Mouse (Mus musculus): ENCODE data around the gene Mfsd5. TPM values are rescaled to one million over a fixed set of nuclear protein-coding genes. Genes with fewer than 3 reads are reported as not detected.

Gene Mfsd5
- total RNA-seq (2021): 10 to 100 TPM; 18.1 to 19.4 TPM

- intact Hi-C loops (cut with DNase I): loop anchor here (1.0 to 2.0 kb wide), 4 partner anchors 30 to 100 kb away; partner anchors contain the start of gene Zfp740
- DNase-seq: peak; percentile 87 to 92
Observed at GRCm38 (mm10) chr15:102279092-102279782, at the start of gene Mfsd5. TSS of gene Mfsd5 (plus strand) at chr15:102279454.

- DNase-seq: no peak
- intact Hi-C loops (cut with DNase I): no loop called here
Observed at GRCm38 (mm10) chr15:102230408-102231321, 48.6 kb upstream of the Mfsd5 start.

DNA sequence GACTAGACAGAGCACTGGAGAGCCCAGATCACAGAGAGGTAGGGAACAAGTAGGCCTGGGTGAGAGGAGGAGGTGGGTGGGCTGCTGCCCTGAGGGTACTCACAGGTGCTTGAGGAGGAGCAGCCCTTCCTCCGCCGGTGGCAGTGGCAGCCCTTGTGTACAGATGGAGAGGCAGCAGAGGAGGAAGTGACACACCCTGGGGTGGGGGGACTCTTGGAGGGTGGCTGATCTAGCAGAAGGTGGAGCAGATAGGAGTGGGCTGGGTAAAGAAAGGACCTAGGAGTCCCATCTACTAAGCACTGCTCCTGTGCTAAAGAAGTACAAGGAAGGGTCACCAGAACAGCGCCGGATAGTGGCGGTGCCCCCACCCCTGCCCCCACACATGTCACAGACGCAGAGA is 47.5 kb upstream of the Mfsd5 start, which contains the start of gene Itgb7:
TSS of gene Itgb7 (minus strand) at position 197 of the 400 bp plus-strand sequence.
- intact Hi-C loops (cut with DNase I): no loop called here
- DNase-seq: no peak

DNA sequence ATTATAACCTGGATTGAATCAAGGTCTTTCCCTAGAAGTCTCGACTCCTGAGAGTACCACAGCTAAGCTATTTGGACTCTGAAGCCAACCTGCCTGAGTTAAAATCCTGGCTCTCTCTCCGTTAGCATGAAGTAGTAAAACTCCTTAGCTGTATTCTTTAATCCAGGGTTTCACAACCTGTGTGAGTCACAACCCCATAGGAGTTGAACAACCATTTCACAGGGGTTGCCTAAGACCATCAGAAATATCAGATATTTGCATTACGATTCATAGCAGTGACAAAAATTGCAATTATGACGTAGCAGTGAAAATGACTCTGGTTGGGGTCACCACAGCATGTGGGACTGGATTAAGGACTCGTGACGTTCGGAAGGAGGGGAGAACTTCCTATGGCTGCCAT is 46.5 kb upstream of the Mfsd5 start:
- intact Hi-C loops (cut with DNase I): no loop called here
- DNase-seq: no peak

- intact Hi-C loops (cut with DNase I): no loop called here
- no peak for DNase-seq
Observed at GRCm38 (mm10) chr15:102233896-102234295, 45.4 kb upstream of the Mfsd5 start.

GRCm38 (mm10) chr15:102235371-102236027 is 43.8 kb upstream of the Mfsd5 start:
- intact Hi-C loops (cut with DNase I): no loop called here
- peak; percentile 38 to 42 for DNase-seq

- intact Hi-C loops (cut with DNase I): loop anchor here (1.0 kb wide), 2 partner anchors 41 to 78 kb away; partner anchors contain the start of gene Mfsd5
- no peak for DNase-seq
Observed at GRCm38 (mm10) chr15:102238543-102239259, 40.6 kb upstream of the Mfsd5 start.

DNA sequence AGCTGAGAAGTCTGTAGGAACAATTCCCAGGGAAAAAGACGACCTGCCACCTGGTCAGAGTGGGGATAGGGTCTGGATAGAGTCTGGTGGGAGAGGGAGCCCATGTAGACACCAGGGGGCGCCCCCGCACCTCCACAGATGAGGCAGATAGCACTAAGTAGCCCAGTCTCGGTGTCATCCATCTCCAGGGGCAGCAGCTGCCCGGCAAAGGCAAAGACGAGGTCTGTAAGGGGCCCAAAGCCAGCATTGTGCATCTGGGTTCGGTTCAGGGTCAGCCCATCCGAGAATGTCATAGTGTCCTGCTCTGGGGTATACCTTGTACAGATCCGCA is 40.0 kb upstream of the Mfsd5 start:
- intact Hi-C loops (cut with DNase I): loop anchor here (1.0 kb wide), 2 partner anchors 40 to 77 kb away; partner anchors contain the start of gene Mfsd5
- DNase-seq: peak; percentile 84 to 86

DNA sequence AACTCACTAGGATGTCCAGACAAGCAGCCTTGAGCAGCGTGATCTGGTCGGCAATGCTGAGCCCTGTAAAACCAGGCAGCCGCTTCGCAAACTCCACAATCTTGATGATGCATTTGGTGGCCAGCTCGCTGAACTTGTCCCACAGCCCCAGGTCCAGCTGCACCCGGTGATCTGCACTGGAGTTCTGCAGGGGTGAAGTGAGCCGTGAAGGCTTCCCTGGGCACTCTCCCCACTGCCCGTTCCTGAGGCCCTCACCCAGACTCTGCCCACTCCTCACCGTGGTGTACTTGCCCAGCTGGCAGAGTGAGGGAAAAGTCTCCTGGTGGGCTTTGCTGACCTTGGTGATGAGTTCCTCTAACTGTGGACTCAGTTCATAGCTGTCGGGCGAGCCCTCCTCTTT is 39.4 kb upstream of the Mfsd5 start:
- no peak for DNase-seq
- intact Hi-C loops (cut with DNase I): loop anchor here (1.0 kb wide), 2 partner anchors 39 to 76 kb away; partner anchors contain the start of gene Mfsd5

- DNase-seq: peak; percentile 39 to 48
- intact Hi-C loops (cut with DNase I): no loop called here
Observed at GRCm38 (mm10) chr15:102240607-102241006, 38.6 kb upstream of the Mfsd5 start.

DNA sequence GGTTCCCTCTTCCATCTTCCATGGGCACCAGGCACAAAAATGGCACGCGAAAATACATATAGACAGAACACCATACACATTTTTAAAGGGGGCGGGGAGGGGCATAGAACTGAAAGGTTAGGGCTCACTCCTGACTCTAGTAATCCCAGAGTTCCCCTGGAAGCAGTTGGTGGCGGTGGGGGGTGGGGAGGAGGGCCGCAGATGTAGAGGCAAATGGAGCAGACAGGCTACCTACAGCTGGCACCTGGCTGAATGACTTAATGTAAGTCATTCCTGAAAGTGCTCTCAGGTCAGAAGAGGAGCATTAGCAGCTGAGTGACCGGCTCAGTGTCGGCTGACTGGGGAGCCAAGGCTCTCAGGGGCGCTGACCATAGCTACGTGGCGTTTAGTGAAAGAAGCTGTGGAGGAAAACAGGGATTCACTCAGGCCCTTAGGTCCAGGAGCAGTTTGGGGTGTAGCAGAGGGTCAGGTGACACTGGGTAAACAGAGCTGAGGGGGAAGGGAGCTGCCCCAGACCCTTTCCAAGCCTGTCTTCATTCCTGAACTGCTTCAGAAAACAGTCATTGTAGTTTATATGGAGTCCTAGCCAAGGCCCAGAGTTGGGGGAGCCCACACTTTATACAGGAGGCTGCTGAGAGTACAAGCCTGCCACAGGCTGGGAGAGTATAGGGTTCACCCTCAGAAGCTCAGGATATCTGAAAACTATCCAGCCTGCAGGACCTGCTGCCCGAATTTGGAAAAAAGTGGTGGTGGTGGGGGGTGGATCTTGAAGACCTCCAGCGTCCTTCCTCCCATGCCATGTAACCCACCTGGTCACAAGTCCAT is 36.6 kb upstream of the Mfsd5 start:
- intact Hi-C loops (cut with DNase I): no loop called here
- DNase-seq: no peak

GRCm38 (mm10) chr15:102243229-102244190 is 35.7 kb upstream of the Mfsd5 start:
- intact Hi-C loops (cut with DNase I): no loop called here
- DNase-seq: peak; percentile 67 to 73

- peak in 1 of 2 experiments; percentile 41 for DNase-seq
- intact Hi-C loops (cut with DNase I): loop anchor here (5.0 kb wide), 1 partner anchor 273 kb away; the partner anchor contains the start of genes Map3k12 and Tarbp2
Observed at GRCm38 (mm10) chr15:102244306-102245191, 34.7 kb upstream of the Mfsd5 start.

GRCm38 (mm10) chr15:102245461-102245881 is 33.8 kb upstream of the Mfsd5 start:
- intact Hi-C loops (cut with DNase I): loop anchor here (5.0 kb wide), 1 partner anchor 272 kb away; the partner anchor contains the start of genes Map3k12 and Tarbp2
- DNase-seq: peak; percentile 46 to 49

DNA sequence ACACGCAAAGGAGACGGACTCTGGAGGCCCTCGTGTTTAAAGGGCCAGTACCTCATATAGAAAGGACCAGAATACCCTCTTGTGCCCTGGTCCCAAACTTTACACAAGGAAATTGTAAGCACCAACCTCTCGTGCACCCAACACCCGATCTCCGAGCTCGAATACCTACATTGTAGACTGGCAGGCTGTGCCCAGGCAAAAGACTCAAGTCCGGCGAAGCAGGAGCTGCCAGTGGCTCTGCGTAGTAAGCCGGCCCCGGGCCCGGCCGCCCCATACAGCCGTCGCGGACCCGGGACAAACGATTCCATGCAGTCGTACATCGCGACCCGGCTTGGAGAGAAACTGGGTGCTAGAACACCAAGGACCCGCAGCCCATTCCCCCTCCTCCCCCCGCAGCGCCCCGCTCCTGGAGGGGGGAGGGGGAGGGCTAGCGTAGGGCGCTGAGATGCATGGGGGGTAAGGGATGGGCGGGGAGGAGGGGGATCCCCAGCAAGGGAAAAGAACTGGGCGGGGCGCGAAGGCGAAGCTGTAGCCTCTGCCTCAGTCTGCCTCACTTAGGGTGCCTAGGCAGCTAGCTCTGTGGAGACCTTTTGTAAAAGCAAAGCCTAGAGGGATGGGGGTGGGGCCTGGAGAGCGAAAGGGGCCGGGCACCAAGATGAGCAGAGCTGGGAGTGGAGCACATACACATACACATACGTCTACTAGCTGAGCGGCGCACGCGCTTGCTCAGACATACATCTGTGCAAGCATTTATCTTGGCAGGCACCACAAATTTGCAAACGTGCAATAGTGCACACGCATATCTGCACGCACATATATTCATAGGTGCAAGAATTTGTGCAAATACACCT is 33.1 kb upstream of the Mfsd5 start:
- intact Hi-C loops (cut with DNase I): loop anchor here (5.0 kb wide), 1 partner anchor 271 kb away; the partner anchor contains the start of genes Map3k12 and Tarbp2
- DNase-seq: peak; percentile 73 to 78

DNA sequence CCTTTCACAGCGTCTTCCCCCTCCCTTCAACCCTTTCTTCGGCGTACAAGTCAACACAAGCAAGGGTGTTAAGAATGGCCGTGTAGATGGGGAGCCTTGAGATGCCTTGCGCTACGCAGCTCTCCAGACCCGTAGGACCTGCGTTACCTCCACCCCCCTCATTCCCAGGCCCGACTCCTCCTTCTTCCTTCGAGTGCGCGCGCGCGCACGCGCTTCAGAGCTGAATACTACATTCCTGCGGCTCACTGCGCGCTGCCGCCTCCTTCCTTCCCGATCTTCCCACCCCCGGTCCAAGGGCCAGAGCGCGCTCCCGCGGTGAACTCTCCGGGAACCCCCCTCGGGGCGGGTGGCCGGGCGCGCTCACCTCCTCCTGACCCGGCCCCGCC is 32.4 kb upstream of the Mfsd5 start:
- intact Hi-C loops (cut with DNase I): loop anchor here (5.0 kb wide), 1 partner anchor 270 kb away; the partner anchor contains the start of genes Map3k12 and Tarbp2

More for the DNA sequence above, 32.4 kb upstream of the Mfsd5 start:
- peak; percentile 93 to 94 for DNase-seq
